Mouse (Mus musculus) left cerebral cortex, adult 8-10 months (tissue): Measurements from ENCODE around the gene Timm29. TPM values are rescaled to one million over a fixed set of nuclear protein-coding genes. Genes with fewer than 3 reads are reported as not detected.

Experiments used
- DNase-seq, 2 experiments: peaks; one replicate each; pipeline ENCODE4 v3.0.0; 2022; ENCODE audit warnings: low spot score in 2 of 2
- total RNA-seq, 4 experiments: library from RNA; stranded (reverse); gene quantifications; 2 replicates each; pipeline ENCODE4 v1.2.4; 2022

Gene Timm29
- total RNA-seq: 10 to 100 TPM; 52.8 to 64.0 (median 54.5) TPM

GRCm38 (mm10) chr9:21592703-21593121, at the start of gene Timm29, which contains the start of gene Yipf2:
Gene Timm29, plus strand, starts transcription at chr9:21592722.
Gene Yipf2, minus strand, starts transcription at chr9:21592828.
- DNase-seq: peak; percentile 91 to 93

DNA sequence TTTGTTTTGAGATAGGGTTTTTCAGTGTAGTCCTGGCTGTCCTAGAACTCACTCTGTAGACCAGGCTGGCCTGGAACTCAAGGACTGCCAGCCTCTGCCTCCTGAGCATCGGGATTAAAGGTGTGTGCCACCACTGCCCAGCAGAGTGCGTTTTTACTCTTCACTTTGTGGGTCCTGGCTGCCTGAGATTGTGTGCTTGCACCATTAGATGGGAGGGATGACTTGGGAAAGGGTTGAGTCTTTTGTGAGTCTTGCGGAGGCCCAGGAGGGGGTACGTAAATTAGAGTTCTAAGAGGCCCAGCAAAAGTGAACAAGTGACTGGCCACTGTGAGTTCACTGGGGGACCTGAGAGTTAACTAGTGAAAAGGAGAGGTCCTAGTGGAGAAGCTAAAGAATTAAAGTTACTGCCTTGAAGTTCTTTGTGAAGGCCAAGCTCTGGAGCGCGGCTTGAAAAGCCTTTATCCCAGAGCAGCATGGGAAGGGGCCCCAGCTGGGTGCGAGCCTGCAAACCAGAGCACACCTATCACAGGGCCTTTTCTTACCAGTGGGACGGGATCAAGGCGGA, 47.1 kb upstream of the Timm29 start:
- no peak for DNase-seq

DNA sequence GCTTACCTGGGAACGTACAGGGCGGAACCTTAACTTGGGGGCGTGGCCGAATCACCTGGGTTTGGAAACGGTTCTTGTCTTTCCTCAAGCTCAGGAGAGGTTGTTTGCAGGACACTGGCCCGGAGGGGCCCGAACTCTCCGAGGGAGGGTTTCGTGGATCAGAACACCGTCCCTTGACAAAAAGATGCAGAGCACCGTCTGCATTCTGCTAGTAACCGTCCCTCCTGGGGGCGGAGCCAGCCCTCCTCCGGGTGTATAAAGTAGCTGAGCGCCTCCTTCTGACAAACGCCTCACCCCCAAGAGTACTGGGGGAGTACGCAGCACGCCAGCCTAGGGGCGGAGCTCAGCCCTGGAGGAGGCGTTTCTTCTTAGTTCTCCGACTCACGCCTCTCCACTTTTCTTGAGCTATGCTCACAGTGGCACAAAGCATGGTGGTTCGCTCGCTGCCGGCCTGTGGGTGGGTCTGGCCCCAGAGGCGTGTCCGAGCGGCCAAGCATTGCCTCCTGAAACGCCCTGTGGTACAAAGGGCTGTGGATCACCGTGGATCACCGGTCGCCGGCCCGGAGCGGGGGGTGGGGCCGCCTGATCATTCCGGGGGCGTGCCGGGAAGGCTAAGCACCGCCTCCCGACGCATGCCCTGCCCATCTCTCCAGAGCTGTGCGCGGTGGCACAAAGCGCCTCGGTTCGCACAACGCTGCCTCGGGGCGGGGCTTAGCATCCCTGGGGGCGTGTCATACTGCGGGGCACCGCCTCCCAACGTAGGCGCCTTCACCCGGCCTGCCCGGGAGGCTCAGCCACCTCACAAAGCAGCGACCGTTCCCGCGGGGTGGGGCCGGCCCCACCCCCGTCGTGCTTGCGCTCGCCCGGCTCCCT, 46.4 kb upstream of the Timm29 start:
- DNase-seq: peak; percentile 96 to 99

- peak; percentile 40 to 46 for DNase-seq
These were observed 45.8 kb upstream of the Timm29 start, which contains the start of gene Carm1 for GRCm38 (mm10) chr9:21546789-21547074. Gene Carm1, plus strand, starts transcription at chr9:21546894.

DNA sequence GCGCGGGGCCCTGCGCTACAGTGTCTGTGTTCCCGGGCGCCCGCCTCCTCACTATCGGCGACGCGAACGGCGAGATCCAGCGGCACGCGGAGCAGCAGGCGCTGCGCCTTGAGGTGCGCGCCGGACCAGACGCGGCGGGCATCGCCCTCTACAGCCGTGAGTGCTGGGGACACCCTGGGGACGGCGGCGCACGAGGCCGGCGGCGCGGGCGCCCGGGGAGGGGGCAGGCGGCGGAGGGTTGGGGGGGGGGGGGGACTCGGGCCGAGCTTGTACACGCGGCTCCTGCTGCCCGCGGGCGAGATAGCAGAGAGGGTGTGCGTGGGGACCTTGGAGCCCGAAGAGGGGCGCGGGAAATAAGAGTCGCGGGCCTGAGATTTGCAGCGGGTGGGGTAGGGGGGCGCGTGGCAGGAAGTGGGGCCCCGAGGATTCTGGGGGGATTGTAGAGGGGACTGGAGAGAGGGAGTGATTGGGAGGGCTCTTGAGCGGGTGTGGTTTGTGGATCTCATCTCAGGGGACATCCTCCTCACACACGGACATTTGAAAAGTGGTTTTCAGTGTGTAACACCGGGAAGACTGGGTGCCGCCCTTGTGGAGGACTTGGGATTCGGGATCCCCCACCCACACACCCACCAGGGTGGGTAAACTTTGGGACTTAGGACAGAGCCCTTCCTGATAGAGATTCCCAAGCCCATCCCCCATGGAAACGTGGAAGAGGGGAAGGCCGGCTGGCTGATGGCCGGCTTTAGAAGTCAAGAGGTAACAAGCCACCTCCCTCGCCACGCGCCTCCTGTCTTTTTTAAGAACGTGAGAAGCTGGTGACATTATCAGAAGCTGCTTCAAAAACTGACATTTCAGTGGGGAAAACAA, 45.2 kb upstream of the Timm29 start:
- peak in 1 of 2 experiments; percentile 55 for DNase-seq

DNA sequence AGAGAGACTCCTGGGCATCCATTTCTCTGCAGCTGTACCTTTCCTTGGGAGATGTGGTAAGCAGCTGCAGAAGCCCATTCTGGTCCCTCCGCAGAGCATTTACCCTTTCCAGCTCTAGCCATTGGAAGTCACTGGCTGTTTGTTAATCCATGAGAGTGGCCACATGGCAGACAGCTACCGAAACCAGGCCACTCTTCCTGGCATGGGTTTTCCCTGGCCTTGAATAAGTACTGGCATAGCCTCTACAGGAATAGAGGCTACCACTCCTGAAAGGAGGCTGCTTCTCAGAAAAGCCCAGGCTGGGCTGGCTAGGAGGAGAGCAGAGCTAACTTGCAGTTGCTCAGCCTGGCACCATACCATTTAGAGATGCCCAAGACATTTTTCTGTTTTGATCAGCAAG, 41.5 kb upstream of the Timm29 start:
- no peak for DNase-seq

- no peak for DNase-seq
These were observed 38.8 kb upstream of the Timm29 start for GRCm38 (mm10) chr9:21553607-21554273.

- no peak for DNase-seq
These were observed 37.3 kb upstream of the Timm29 start for GRCm38 (mm10) chr9:21555198-21555742.

- DNase-seq: no peak
These were observed 35.5 kb upstream of the Timm29 start for GRCm38 (mm10) chr9:21556996-21557395.

GRCm38 (mm10) chr9:21557556-21557955, 35.0 kb upstream of the Timm29 start:
- no peak for DNase-seq

- DNase-seq: no peak
These were observed 34.2 kb upstream of the Timm29 start for GRCm38 (mm10) chr9:21558366-21558765.

DNA sequence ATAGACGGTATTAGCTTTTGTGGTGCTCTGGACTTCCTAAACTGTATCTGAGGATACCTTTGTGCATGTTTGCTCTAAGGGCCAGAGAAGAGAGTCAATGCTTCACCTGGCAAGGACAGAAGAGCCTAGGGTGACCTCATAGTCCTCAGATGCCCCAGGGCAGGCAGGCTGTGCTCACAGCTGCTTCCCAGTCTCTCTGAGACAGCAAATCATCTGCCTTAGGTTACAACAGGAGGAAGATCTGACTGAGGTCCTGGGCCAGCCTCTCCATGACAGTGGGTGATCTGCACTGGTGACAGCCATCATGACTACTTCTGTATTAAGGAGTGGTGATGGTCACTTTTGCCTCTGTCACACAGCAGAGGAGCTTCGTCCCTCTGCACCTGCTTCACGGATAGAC, 33.4 kb upstream of the Timm29 start:
- no peak for DNase-seq

DNA sequence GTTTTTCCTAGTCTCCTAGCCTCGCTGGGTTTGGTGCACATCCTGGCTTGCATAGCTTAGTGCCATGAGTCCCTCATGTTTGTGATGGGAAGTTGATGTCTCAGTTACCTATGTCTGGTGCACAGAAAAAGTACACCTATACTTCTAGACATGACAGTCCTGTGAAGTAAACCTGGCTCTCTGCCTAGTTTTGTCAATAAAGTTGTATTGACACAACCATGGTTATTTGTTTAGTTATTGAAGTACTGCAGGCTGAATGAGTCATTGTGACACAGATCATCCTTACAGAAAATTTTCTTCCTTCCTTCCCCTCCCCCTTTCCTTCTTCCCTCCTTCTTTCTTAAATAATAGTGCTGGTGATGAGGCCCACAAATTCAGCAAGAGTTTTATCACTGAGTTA, 28.1 kb upstream of the Timm29 start:
- DNase-seq: no peak

DNA sequence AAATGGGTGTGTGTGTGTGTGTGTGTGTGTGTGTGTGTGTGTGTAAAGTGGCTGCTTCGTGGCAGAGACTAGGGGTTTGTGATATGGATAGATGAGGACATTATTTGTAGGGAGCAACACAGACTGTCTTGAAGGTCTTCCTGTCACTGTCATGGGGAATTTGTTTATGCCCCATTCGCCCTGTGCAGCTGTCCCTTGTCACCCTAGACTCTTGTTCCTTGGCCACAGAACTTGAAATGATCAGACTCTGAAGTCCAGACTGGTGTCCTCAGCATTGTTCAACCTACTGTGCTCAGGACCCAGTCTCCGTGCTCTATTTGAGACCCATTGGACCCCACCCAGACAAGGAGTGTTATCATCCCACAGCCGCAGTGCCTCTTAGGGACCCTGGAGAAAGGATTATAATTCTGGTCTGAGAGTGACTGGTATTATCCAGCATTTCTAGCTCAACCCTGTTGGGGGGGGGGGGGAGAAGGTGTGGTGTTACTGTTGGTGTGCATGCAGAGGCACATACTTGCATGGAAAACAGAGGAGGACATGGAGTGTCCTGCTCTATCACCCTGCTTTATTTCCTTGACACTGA, 27.4 kb upstream of the Timm29 start:
- no peak for DNase-seq

DNA sequence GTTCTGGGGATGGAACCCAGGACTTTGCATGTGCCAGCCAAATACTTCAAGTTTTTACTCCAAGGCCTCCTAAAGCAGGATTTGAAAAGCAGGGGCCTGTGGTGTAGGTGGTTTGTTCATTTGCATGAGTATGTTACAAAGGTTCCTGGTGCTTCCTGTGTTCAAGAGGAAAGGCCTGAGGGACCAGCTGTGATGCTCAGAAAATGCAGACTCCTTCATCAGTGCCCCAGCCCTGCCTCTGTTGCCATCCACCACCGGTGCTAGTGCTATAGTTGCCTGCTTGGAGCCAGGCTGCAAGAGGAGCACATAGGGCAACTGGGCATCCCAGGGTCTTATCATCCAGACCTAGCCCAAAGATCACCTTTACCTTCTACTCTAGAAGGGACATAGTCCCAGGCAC, 26.0 kb upstream of the Timm29 start:
- DNase-seq: no peak

- DNase-seq: no peak
These were observed 25.5 kb upstream of the Timm29 start for GRCm38 (mm10) chr9:21567051-21567450.

GRCm38 (mm10) chr9:21568657-21569255, 23.8 kb upstream of the Timm29 start:
- no peak for DNase-seq

DNA sequence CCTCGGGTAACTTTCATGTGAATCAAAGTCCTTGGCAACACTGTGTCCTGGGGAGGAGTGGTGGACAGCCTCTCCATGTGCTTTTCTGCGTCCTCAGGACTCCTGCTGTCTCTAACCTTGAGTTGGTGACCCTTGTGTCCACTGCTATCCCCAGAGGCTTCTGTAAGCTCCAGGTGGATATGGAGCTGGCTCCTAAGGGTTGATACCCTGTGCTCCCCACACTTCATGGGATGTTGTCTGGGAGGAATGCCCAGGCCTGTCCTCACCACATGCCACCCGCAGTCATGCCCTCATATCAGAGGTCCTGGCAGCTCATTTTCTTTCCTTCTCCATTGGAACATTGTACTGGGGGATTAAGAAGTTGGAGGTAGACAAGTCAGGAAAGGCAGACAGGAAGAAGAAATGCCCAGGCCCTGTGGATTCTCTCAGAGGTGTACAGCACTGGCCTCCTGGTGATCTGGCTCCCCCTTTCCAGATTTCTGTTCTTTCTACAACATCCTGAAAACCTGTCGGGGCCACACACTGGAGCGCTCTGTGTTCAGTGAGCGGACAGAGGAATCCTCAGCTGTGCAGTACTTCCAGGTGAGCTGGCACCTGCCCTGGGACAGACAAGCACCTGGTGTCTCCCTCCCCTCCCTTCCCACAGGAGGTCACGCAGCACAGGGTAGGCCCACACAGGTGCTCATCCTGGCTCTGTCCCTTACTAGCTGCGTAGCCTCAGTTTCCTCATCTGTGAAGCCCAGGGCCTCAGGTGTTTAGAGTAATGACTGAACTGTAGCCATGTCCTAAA, 18.3 kb upstream of the Timm29 start:
- no peak for DNase-seq

DNA sequence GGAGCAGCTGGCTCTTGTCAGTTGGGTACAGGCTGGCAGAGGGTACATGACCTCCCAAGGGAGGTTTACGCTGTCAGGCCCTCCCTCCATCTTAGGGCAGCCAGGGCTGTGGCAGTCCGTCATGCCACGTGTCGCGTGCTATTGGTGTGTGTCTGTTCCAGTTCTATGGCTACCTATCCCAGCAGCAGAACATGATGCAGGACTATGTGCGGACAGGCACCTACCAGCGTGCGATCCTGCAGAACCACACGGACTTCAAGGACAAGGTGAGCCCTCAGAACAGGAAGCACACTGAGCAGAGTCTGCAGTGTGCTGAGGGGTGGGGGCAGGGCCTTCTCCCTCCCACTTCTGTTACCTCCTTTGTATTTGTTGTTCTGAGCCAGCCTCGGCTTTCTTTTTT, 17.3 kb upstream of the Timm29 start:
- no peak for DNase-seq

GRCm38 (mm10) chr9:21576286-21576685, 16.2 kb upstream of the Timm29 start:
- DNase-seq: no peak
